Mouse (Mus musculus): ENCODE measurements at regions not wholly inside any gene's neighbourhood (a gene's known extent, or its start where the extent isn't known, plus 50 kb on each side); places are given as distances from the start of the nearest gene placed in this dataset.

DNA sequence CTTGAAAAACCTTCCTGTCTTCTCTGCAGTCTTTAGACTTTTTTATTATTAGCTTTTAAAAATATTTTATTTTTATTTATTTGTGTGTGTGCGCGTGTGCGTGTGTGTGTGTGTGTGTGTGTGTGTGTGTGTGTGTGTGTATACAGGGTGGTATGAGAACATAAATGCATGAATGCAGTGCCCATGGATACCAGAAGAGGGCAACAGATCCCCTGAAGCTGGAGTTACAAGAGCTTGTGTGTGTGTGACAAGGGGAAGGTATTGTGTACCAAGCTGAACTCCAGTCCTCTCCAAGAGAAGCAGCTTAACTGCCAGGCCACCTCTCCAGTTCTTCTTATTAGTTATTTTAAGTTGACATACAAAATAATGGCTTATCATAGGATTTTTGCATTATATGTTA lies 385.0 kb upstream of the Xylt1 start:
- Histone ChIP-seq H3K27me3 (ENCODE audit: control insufficient read depth, insufficient read depth, low read length) (no peaks in the 10 kb centered on the region), H3K4me3 (no peak overlapping the region), H3K79me2 (replicated peaks; ENCODE audit: control insufficient read depth, insufficient read depth, low read length) (no peaks in the 10 kb centered on the region), H3K9ac (ENCODE audit: low read depth, low read length) (no peak overlapping the region), H3K4me1 (ENCODE audit: control insufficient read depth, insufficient read depth, low read length) (no peaks in the 10 kb centered on the region), H3K36me3 (ENCODE audit: control insufficient read depth, insufficient read depth, low read length) (no peaks in the 10 kb centered on the region), H3K27ac (no peak overlapping the region)
- intact Hi-C loops (cut with DNase I), result no loop called here
- TF ChIP-seq CTCF (IDR thresholded peaks at IDR 0.05), result no peak
- 93% methylated on average over 3 of the region's 3 CpGs for WGBS
- no peak for DNase-seq

DNA sequence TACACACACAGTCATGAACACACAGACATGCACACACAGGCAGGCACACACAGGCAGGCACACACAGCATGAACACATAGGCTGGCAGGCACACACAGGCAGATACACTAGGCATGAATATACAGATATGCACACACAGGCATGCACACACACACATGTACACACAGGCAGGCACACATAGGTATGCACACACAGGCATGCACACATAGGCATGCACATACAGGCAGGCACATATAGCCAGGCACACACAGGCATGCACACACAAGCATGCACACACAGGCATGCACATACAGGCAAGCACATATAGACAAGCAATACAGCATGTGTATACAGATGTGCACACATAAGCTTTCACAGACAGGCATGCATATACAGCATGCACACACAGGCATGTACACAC lies 377.6 kb upstream of the Xylt1 start:
- no peak for TF ChIP-seq CTCF (IDR thresholded peaks at IDR 0.05)
- no peak for TF ChIP-seq POLR2A (IDR thresholded peaks at IDR 0.05; ENCODE audit: insufficient read depth, low read depth, low read length)
- no peak for TF ChIP-seq EP300 (IDR thresholded peaks at IDR 0.05; ENCODE audit: insufficient read depth, low read depth, low read length)
- Histone ChIP-seq H3K27ac (no peak overlapping the region), H3K4me1 (ENCODE audit: control insufficient read depth, insufficient read depth, low read length) (no peaks in the 10 kb centered on the region), H3K36me3 (ENCODE audit: control insufficient read depth, insufficient read depth, low read length) (no peaks in the 10 kb centered on the region), H3K27me3 (ENCODE audit: control insufficient read depth, insufficient read depth, low read length) (no peaks in the 10 kb centered on the region), H3K79me2 (replicated peaks; ENCODE audit: control insufficient read depth, insufficient read depth, low read length) (no peaks in the 10 kb centered on the region), H3K4me3 (no peak overlapping the region), H3K9ac (ENCODE audit: low read depth, low read length) (no peak overlapping the region)
- intact Hi-C loops (cut with DNase I), result no loop called here
- DNase-seq, result no peak

DNA sequence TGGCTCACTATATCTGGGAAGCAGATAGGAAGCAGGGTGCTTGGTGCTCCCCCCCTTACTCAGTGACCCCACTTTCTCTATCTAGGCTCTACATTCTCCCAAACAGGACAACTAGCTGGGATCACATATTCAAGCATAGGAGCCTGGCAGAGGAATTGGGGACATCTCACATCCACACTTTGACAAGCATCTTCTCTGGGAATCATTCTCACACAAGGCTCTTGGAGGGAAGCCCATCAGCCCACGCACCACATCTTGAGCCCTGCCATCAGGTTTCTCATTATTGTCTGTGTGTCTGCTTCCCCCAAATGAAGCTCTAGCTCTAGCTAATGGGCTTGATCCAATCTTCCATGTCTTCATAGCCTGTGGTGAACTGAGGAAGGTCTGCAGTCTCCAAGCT lies 362.4 kb upstream of the Xylt1 start:
- Histone ChIP-seq H3K27ac (no peak overlapping the region), H3K36me3 (ENCODE audit: control insufficient read depth, insufficient read depth, low read length) (no peaks in the 10 kb centered on the region), H3K4me3 (no peak overlapping the region), H3K27me3 (ENCODE audit: control insufficient read depth, insufficient read depth, low read length) (no peaks in the 10 kb centered on the region), H3K79me2 (replicated peaks; ENCODE audit: control insufficient read depth, insufficient read depth, low read length) (no peaks in the 10 kb centered on the region), H3K4me1 (ENCODE audit: control insufficient read depth, insufficient read depth, low read length) (no peaks in the 10 kb centered on the region), H3K9ac (ENCODE audit: low read depth, low read length) (no peak overlapping the region)
- intact Hi-C loops (cut with DNase I), result no loop called here
- 59% methylated on average over 1 of the region's 1 CpGs for WGBS
- no peak for DNase-seq
- TF ChIP-seq POLR2A (IDR thresholded peaks at IDR 0.05; ENCODE audit: insufficient read depth, low read depth, low read length), result no peak
- no peak for TF ChIP-seq CTCF (IDR thresholded peaks at IDR 0.05)

DNA sequence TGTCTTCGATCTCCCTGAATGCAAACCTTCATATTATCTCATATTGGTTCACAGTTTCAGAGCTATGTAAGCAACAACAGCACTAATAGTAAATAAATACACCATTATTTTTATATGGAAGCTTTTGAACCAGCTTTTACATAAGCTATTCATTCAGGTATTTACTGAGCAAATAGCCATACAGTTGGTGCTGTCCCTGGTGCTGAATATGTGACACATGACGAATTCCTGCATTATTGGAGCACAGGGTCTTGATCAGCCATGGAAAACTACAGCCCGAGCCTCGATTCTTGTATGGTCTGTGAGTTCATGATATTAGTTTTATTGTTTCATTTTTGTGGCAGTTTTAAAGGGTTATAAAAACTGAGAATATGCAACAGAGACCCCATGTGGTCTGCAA lies 359.1 kb upstream of the Xylt1 start:
- WGBS, result 49% methylated on average over 4 of the region's 4 CpGs
- Histone ChIP-seq H3K9ac (ENCODE audit: low read depth, low read length) (no peak overlapping the region), H3K27ac (no peak overlapping the region), H3K36me3 (ENCODE audit: control insufficient read depth, insufficient read depth, low read length) (no peaks in the 10 kb centered on the region), H3K79me2 (replicated peaks; ENCODE audit: control insufficient read depth, insufficient read depth, low read length) (no peaks in the 10 kb centered on the region), H3K27me3 (ENCODE audit: control insufficient read depth, insufficient read depth, low read length) (no peaks in the 10 kb centered on the region), H3K4me1 (ENCODE audit: control insufficient read depth, insufficient read depth, low read length) (no peaks in the 10 kb centered on the region), H3K4me3 (no peak overlapping the region)
- no peak for DNase-seq
- intact Hi-C loops (cut with DNase I), result no loop called here
- TF ChIP-seq CTCF (IDR thresholded peaks at IDR 0.05) (no peak), POLR2A (IDR thresholded peaks at IDR 0.05; ENCODE audit: insufficient read depth, low read depth, low read length) (no peak), EP300 (IDR thresholded peaks at IDR 0.05; ENCODE audit: insufficient read depth, low read depth, low read length) (no peak)

DNA sequence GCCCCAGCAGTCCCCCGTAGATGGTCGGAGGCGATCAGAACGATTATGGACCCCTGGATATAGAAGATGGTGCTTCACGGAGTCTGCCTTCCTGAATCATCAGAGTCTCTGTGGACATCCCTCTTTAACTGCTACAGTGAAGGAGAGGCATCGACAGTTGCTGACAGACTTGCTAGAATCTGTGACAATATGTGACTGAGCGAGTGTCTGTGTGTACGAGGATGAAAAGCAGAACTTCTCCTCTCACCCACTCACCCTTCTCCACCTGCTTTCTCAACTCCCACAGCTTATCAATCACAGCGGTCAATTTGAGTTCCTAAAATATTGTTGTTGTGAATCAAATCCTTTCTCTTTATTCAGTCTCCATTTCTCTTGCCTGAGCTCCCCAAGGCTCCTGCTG lies 335.9 kb upstream of the Xylt1 start:
- no peaks in the 10 kb centered on the region for H3K36me3 ChIP-seq (ENCODE audit: control insufficient read depth, insufficient read depth, low read length)
- WGBS, result 68% methylated on average over 9 of the region's 9 CpGs
- TF ChIP-seq EP300 (IDR thresholded peaks at IDR 0.05; ENCODE audit: insufficient read depth, low read depth, low read length) (no peak), POLR2A (IDR thresholded peaks at IDR 0.05; ENCODE audit: insufficient read depth, low read depth, low read length) (no peak), CTCF (IDR thresholded peaks at IDR 0.05) (no peak)
- H3K9ac ChIP-seq (ENCODE audit: low read depth, low read length), result no peak overlapping the region
- intact Hi-C loops (cut with DNase I), result no loop called here
- no peaks in the 10 kb centered on the region for H3K4me1 ChIP-seq (ENCODE audit: control insufficient read depth, insufficient read depth, low read length)
- no peak for DNase-seq
- H3K4me3 ChIP-seq, result no peak overlapping the region
- no peaks in the 10 kb centered on the region for H3K27me3 ChIP-seq (ENCODE audit: control insufficient read depth, insufficient read depth, low read length)
- no peaks in the 10 kb centered on the region for H3K79me2 ChIP-seq (replicated peaks; ENCODE audit: control insufficient read depth, insufficient read depth, low read length)
- H3K27ac ChIP-seq, result no peak overlapping the region

DNA sequence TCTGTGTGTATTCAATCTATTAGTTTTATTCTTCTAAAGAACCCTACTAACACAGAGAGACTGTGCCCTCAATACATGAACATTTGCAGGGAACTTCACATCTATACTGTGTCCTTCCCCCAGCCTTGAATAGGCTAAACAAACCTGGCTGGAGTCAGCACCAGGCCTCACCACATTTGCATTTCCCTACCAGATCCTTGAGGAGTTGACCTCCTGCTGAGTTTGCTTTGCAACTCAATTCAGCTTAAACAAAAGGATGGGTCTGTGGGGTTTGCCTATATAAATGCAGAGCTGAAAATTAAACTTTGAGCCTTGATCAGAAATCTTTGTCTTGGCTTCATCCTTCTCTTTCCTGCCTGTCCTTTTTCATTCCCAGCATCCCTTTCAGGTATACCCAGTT lies 331.5 kb upstream of the Xylt1 start:
- no peaks in the 10 kb centered on the region for H3K36me3 ChIP-seq (ENCODE audit: control insufficient read depth, insufficient read depth, low read length)
- H3K4me1 ChIP-seq (ENCODE audit: control insufficient read depth, insufficient read depth, low read length), result no peaks in the 10 kb centered on the region
- H3K27ac ChIP-seq, result no peak overlapping the region
- H3K4me3 ChIP-seq, result no peak overlapping the region
- H3K27me3 ChIP-seq (ENCODE audit: control insufficient read depth, insufficient read depth, low read length), result no peaks in the 10 kb centered on the region
- H3K9ac ChIP-seq (ENCODE audit: low read depth, low read length), result no peak overlapping the region
- intact Hi-C loops (cut with DNase I), result no loop called here
- no peak for DNase-seq
- TF ChIP-seq EP300 (IDR thresholded peaks at IDR 0.05; ENCODE audit: insufficient read depth, low read depth, low read length), result no peak
- no peak for TF ChIP-seq POLR2A (IDR thresholded peaks at IDR 0.05; ENCODE audit: insufficient read depth, low read depth, low read length)
- TF ChIP-seq CTCF (IDR thresholded peaks at IDR 0.05), result no peak
- H3K79me2 ChIP-seq (replicated peaks; ENCODE audit: control insufficient read depth, insufficient read depth, low read length), result no peaks in the 10 kb centered on the region

DNA sequence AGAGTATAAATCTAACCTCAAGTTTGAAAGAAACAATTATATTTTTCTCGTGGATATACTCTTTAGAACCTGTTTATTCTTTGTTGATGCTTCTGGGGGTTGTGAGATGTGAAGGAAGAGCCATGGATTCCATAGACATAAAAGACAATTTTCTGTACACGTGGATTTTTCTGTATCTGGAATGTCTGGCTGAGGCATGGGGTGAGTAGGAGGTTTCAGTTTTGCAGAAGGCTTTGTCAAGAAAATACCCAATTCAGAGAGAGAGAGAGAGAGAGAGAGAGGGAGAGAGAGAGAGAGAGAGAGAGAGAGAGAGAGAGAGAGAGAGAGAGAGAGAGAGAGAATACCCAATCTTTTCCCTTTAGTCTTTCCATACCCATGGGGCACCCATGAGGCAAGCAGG lies 315.0 kb upstream of the Xylt1 start:
- 28% methylated on average over 2 of the region's 2 CpGs for WGBS
- H3K9ac ChIP-seq (ENCODE audit: low read depth, low read length), result no peak overlapping the region

More for the DNA sequence above, 315.0 kb upstream of the Xylt1 start:
- H3K27me3 ChIP-seq (ENCODE audit: control insufficient read depth, insufficient read depth, low read length), result no peaks in the 10 kb centered on the region
- H3K36me3 ChIP-seq (ENCODE audit: control insufficient read depth, insufficient read depth, low read length), result no peaks in the 10 kb centered on the region
- no peak for DNase-seq
- H3K4me1 ChIP-seq (ENCODE audit: control insufficient read depth, insufficient read depth, low read length), result no peaks in the 10 kb centered on the region
- H3K79me2 ChIP-seq (replicated peaks; ENCODE audit: control insufficient read depth, insufficient read depth, low read length), result no peaks in the 10 kb centered on the region
- no peak overlapping the region for H3K27ac ChIP-seq
- no peak overlapping the region for H3K4me3 ChIP-seq
- TF ChIP-seq EP300 (IDR thresholded peaks at IDR 0.05; ENCODE audit: insufficient read depth, low read depth, low read length) (no peak), CTCF (IDR thresholded peaks at IDR 0.05) (no peak), POLR2A (IDR thresholded peaks at IDR 0.05; ENCODE audit: insufficient read depth, low read depth, low read length) (no peak)
- intact Hi-C loops (cut with DNase I), result no loop called here

Data from heart, adult 2 months (tissue).